Mouse (Mus musculus): ENCODE results near the gene Psg17.
"Not testable (repeated sequence)": the region's sequence is repeated elsewhere in the genome, so short reads cannot be mapped to it uniquely, and the experiment has no call there.

Gene Psg17

DNA sequence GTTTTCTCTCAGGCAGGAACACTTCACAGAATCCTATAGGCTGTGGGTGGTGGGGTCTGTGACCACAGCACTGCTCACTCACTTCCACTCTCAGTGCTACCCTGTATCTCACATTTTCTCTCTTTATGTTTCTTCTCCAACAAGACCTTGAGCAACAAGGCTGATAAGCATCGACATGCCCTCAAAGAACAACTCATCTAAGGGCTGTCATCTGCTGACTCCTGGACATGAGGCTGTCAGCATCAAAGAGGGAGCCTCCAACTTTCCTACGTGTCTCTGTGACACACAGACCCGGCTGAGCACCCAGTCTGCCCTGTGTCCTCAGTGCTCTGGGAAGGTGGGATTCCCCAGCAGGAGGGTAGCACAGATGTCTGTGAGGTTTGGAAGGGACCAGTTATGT, at the start of gene Psg17:
Gene Psg17 (minus strand): TSS at position 101 of the 400 bp plus-strand sequence.
- no peak for DNase-seq

DNA sequence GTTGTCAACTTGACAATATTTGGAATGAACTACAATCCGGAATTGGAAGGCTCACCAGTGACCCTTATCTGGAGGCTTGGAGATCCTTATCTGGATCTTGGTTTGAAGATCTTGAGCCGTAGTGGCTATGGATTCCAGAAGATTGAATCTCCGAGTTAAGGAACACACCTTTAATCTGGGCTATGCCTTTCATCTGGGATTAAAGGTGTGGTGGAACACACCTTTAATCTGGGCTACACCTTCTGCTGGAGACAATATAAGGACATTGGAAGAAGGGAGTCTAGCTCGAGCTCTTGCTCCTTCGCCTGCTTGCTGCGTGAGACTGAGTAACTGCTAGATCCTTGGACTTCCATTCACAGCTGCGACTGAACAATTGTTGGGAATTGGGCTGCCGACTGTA, 49.6 kb upstream of the Psg17 start, which contains the start of gene Pglyrp1:
Gene Pglyrp1 (plus strand): TSS at position 301 of the 400 bp plus-strand sequence.
- DNase-seq, result not testable (repeated sequence)

DNA sequence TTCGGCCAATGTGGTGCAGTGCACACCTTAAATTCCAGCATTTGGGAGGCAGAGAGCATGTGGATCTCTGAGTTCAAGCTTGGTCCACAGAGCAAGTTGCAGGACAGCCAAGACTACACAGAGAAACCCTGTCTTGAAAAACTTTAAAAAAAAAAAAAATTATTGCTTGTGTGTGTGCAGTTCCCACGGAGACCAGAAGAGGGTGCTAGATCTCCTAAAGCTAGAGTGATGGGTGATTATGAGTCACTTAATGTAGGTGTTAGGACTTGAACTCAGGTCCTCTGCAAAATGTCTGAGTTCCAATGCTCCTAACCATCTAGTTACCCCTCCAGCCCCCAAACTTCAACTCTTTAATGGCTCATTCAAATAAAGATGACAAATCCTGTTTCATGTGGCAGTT, 47.1 kb upstream of the Psg17 start:
- no peak for DNase-seq

DNA sequence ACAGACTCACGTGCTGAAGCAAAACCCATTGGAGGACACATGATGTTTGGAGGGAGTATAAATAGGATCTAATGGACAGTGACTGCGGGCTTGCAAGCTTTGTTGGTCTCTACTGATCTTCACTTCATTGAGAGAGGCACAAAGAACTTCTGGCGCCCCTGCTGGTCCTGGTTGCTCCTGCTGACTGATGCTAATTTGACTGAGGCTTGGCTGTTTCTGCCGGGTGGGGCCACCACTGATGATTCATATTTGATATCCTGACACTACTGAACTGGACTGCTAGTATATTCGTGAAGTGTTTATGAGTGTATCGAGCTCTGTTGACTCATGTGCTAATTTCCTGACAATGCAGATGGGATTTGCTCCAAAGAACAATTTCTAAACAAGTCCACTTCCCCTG, 41.4 kb upstream of the Psg17 start:
- no peak for DNase-seq

DNA sequence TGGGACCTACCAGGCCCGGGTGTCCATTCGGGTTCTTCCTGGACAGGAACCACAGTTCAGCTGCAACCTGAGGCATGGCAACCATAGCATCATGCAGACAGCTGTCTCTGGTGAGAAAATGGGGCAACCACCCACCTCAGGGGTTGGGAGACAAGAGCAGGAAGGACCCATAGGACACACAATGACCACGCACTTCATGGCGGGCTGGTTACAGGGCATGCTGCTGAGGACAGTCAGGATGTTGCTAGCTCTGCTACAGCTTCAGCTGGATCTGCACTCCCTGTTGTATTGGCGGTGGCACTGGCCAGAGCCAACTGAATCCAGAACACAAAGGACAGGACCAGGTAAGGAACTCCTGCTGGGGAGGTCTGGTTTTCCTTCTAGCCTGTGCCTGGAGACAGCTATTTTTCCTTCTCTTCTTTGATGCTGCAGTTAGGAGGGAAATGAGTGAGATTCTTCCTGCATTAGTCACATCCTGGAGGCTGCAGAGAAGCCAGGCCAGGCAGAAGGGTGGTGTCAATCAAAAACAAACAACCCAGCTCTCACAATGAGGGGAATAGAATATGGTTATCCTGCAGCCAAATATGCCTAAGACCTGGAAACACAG, 37.0 kb upstream of the Psg17 start:
- DNase-seq, result no peak

DNA sequence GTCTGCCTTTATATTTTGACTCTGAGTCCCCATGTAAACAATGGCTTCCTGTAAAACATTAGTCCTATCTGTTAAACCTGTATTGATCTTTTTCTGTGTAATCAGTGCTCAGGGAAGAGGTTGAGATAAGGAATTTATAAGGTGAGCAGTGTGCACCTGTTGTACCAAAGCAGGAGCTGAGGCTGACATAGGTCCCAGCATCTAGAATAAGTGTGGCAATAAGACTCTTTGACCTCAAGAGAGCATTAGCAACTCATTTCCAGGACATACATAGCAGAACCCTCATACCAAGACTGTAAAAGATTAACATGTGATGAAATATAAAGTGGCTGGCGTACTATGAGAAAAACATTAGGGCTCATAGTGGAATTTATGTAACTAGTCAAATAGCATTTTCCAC, 27.0 kb upstream of the Psg17 start:
- DNase-seq, result no peak

DNA sequence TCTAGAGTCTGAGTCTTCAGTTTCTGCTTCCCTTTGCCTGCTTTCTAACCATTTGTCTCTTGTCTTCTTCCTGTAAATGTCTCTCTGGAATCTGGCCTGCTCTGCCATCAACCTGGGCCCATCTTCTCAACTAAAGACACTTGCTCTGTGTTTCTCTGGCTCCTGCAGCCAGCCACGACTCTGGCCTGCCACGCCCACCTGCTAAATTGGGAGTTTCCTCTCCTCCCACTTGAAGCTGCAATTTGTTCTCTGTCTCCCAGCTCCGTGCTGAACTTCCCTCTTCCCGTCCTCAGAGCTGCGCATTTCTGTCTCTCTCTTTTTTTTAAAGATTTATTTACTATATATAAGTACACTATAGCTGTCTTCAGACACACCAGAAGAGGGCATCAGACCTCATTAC, 23.4 kb upstream of the Psg17 start:
- DNase-seq, result no peak

DNA sequence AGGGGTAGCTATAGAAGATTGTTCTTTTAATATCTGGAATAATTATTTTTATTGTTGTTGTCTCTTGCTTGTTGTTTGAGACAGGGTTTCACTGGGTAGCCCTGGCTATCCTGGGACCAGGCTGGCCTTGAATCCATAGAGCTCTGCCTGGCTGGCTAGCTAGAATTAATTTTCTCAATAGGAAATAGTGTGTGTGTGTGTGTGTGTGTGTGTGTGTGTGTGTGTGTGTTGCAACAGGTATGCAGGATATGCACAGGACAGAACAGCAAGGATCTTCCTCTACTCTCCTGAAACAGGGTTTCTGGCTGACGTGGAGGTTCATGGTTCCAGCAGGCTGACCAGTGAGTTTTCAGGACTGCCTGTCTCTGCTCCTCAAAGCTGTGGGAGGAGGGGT, 19.8 kb upstream of the Psg17 start:
- DNase-seq, result no peak

DNA sequence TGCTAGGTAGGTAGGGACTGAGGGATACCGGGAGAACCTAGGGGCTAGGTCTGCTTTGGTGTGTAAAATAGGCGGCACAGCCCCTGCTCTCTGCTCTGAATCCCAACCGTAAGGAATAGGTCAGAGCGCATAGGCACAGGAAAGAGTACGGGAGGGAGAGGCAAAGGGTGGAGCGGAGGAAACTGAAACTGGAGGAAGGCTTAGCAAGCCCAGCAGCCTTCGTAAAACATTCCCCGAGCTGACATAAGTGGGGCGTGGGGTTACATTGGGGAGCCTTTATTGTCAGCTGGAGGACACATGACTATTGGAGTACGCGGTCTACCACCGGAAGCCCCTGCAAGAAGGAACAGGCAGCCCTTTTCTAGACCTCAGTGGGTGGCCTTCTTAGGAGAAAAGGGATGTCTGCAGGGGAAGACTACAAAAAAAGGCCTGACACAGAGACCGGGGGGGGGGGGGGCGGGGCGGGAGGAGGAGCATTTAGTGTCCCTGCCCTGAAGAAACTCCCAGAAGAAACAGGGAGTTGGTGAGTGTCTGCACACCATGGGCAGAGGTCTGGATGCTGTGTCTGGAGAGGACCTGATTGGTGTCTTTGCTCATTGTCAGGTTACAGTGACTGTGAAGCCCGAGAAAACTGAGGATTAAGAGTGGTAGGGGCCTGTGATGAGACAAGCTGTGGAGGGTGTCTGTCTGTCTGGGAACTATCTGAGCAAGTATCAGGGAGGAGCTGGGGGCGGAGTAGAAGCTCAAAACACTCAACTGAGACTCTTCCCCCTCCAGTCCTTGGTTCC, 19.2 kb upstream of the Psg17 start:
- DNase-seq, result peak; percentile 30 to 42

DNA sequence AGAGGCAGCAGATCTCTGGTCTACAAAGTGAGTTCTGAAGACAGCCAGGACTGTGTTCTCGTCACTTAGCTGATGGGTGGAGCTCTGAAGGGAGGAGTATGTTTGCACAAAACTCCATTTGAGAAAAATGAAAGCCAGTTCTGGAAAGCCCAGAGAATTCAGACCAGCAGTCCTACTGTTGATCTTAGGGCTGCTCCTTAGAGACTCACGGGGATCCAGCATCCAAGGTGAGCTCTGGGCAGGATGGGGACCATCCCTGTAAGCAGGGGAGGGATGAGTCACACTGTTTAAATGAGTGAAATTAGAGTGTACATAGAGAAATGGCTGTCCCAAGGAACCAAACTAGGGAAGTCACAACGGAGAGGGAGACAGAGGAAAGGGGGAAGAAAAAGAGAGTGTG, 18.5 kb upstream of the Psg17 start, which contains the start of gene Mill2:
Gene Mill2 (plus strand): TSS at position 102 of the 400 bp plus-strand sequence.
- DNase-seq, result peak; percentile 5 to 7

DNA sequence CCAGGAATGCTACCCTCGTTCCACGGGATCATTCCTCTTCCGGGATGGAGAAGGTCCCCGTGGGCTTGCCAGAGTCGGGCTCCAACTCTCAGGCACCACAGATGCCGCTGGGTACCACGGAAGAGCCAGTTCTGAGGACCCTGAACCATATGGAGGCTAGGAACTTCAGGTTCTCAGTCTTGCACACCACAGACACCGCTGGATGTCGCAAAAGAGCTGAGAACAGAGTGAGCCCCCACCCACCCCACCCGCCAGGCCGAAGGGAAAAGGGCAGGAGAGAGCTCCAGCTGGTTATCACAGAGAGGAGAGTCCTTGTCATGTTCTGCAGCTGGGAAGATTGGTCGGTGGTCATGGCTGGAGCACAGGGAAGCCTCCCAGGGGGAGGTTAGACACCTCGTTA, 10.9 kb upstream of the Psg17 start:
- DNase-seq, result no peak

DNA sequence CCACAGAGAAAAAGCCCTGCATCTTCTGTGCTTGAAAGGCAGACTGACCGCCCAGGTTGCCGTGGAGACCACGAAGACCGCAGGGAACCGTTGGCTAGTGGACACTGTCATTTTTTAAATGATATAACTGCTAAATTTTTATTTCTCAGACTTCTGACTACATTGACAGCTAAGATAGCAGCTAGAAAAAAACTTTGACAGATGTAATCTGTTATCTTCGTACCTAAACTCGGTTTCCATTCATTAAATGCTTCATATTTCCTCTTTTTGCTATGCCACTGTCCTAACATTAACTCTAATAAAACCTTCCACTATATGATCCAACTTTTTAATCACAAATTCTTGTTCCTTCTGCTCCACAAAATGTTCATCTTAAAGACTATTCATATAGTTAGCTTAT, 8.1 kb upstream of the Psg17 start:
- DNase-seq, result no peak

DNA sequence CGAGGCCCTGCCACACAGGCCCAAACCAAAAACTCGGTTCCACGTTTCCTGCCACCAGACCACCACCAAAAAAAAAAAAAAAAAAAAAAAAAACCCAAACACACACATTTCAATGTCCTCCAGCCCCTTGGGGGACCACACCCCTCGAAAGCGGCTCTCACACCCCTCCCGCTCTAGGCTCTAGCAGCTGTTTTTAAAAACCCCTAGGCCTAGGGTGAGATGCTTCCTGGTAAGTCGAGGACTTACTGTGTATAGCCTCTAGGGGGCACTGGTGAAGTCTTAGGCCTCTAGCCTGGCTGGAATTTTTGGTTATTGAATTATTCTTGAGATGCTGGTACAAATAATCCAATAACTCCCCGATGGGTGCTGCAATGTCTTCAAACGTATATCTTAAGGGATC, 7.2 kb upstream of the Psg17 start:
- peak in 1 of 2 experiments; percentile 12 for DNase-seq

DNA sequence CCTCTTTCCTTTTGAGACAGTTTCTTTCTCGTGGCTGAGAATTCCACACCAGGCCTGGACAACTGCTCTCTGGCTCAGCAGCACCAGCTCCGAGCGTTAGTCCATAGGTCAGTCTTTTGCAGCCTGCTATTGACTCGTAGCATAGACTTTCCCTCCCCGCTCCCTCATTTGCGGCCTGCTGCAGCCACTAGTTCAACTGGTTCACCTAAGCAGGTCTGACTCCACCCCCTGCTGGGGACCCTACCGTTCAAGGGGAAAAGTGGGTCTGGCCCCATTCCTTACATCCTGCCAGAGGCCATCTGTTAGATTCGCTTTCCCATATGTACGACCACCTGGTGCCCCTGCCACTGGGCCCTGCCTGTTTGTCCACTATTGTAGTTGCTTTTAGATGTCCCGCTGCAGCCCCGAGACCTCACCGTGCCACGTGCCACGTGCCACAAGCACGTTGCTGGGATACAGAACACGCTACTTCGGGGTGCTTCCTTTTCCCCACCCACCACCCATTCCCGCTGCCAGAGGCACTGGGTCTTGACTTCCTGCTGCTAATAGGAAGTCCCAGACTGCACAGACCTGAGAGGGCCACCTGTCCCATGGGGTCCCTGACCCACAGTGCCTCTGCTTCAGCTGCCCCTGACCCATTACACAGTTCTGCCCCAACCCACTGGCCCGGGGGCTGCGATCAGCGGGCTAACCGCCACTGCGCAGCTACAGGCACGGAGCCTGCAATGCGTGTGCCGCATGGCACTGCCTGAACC, 6.6 kb upstream of the Psg17 start:
- DNase-seq, result no peak

DNA sequence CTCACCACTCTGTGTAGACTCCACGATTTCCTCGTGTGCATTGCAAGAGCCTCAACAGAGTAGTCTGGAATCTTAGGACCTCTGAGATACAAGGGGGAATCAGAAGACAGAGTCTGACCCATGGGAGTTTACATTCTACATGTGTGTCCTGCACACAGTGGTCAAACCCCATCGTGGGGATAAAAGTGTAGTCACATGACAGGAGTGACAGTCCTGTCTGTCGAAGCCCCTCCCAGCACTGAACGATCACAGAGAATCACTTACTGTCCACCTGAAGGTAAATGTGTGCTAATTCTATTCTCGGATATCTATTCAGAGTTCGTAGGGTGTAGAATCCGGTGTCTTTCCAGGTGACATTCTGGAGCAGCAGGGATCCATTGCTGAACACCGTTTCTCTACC, 3.1 kb downstream of the Psg17 start:
- DNase-seq, result no peak

DNA sequence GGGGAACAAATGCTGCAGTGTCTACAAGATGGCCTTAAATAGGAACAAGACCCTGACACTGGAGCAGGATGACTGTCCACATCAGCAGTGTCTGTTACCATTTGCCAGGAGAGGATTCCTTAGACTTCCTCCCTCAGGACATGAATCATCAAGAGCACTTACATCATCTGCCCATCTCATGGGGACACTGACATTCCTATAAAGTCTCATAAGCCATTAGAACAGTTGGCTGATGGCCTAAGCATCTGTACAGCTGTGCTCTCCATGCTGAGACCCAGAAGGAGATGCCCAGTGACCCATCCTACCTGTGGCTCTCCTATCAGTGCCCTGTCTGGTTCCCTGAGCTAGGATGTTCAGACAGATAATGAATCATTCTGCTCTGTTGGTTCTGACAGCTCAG, 17.9 kb downstream of the Psg17 start:
- no peak for DNase-seq

DNA sequence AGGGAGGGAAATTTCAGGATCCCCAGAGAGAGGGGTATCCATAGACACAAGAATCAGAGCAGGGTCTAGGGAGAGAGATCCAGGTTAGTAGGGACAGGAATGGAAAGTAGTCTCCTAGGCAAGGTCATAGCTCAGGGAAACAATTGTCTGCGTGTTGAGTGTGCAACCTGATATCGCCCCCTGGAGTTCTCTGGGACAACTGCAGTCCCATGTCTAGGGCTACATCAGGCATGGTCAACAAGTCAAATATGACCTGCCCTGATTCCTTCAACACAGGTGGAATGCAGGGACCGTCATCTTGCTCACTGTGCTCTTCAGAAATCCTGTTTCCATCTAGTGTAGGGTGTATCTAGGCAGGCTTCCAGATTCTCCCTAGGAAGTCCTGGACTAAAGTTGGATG, 22.3 kb downstream of the Psg17 start:
- DNase-seq, result no peak

DNA sequence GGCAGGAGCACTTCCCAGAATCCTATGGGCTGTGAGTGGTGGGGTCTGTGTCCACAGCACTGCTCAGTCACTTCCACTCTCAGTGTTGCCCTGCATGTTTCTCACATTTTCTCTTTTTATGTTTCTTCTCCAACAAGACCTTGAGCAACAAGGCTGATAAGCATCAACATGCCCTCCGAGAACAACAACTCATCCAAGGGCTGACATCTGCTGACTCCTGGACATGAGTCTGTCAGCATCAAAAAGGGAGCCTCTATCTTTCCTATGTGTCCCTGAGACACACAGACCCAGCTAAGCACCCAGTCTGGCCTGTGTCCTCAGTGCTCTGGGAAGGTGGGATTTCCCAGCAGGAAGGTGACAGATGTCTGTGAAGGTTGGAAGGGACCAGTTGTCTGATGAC, 23.0 kb downstream of the Psg17 start, which contains the start of gene Psg19:
Gene Psg19 (minus strand): TSS at position 101 of the 400 bp plus-strand sequence.
- no peak for DNase-seq

DNA sequence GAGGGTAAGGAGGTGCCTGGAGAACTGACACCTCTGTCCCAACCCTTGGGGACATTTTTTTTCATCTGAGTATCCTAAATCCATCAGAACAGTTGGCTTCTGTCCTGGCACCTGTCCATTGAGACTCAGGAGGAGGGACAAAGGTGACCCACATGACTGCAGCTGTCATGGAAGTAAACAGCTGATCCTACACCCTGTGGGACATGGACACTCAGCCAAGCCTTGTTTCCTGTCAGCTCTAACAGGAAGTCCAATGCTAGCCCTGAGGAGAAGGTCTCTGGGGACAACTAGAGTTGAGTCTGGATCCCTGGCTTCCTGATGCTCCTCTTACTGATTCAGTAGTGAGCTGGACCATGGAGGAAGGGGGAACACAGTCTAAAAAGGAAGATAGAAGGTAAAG, 30.7 kb downstream of the Psg17 start:
- not testable (repeated sequence) for DNase-seq

DNA sequence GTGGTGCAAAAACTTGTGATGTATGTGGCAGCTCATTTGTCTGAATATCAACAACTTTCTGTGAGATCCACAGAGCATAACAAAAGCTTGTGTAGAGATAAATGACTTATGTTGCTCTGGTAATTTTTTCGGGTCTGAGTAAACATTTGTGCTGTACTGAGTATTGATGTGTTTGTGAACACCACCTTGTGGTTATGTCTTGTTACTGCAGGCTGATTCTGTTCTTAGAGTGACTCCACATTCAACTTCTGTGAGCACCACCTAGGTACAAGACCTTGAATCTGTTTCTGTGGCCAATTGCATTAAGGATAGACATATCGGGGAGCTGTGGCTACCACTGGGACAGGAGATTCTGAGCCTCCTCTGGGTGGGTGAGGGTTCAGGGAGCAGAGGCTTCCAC, 40.1 kb downstream of the Psg17 start:
- DNase-seq, result not testable (repeated sequence)

DNA sequence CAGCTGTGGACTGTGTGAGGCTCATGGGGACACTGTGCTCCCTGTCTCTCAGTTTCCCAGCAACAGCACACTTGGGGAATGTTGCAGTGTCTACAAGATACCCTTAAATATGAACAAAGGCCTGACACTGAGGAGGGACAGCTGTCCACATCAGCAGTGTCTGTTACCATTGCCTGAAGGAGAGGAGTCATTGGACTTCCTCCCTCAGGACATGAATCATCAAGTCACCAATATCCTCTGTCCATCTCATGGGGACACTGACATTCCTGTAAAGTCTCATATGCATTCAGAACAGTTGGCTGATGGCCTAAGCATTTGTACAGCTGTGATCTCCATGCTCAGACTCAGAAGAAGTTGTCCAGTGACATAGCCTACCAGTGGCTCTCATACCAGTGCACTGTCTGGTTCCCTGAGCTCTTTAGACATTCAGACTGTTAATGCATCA, 42.0 kb downstream of the Psg17 start:
- DNase-seq, result no peak

All from cerebellum, postnatal 25 days (tissue).